Mouse (Mus musculus) cerebellum, adult 2 months (tissue): ENCODE measurements around the gene Hes5.

ENCODE experiments used
- CTCF ChIP-seq: fragments of 200-500 bp; IDR thresholded peaks from 2 replicates; pipeline ENCODE4 v1.5.1; 2011; ENCODE audit warnings: low read depth, mild to moderate bottlenecking, control low read depth, low read length, moderate library complexity, borderline replicate concordance; ENCODE audit not compliant: insufficient read depth
- POLR2A ChIP-seq: fragments of 200-500 bp; IDR thresholded peaks from 2 replicates; pipeline ENCODE4 v1.6.1; 2011; ENCODE audit warnings: low read length, control low read depth, borderline replicate concordance; ENCODE audit not compliant: insufficient read depth

- TF ChIP-seq POLR2A = no peak
- TF ChIP-seq CTCF = peak; percentile 95
These were observed 16.6 kb upstream of the Hes5 start for GRCm38 (mm10) chr4:154944121-154944590.
